Mouse (Mus musculus): ENCODE data around the gene A4galt. TPM values are rescaled to one million over a fixed set of nuclear protein-coding genes. Genes with fewer than 3 reads are reported as not detected.

Gene A4galt
- polyA plus RNA-seq, 1 experiment: not detected

DNA sequence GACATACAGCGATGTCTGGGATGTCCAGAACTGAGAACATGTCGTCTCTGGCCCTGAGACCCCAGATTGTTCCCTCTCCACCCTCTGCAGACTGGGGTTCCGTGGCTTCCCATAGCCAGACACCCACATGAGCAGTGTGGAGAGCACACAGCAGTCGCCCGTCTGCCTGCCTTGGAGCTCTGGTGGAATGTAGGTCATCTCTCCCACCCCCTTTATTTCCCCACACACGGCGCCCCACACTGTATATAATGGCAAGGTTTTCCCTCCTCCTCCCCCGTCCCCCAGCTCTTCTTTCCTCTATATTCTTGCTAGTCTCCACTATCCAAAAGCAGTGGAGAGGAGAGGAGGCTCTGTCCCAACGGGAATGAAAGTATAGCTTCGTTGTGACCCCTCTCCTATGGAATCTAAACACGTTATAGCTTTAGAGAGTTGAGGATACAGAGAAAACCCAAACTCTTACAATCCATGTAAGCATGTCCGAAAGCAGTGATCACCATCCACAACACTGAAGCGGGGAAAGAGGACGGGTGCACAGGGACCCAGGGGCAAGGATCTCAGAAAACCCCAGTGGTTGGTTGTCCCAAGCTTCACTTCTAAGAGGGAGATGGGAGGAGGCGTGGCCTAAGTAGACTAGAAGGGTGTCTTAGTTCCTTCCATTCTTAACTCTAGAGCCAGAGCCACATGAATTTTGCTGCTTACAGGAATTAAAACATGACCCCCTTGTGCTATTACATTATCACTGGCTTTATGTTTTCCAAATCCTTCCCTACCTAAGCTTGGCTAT, 13.9 kb downstream of the A4galt start:
- Histone ChIP-seq H3K36me3 (ENCODE audit: control insufficient read depth) (no peaks in the 10 kb centered on the region), H3K9me3 (ENCODE audit: control insufficient read depth, low read length) (no peaks in the 10 kb centered on the region), H3K4me1 (ENCODE audit: control insufficient read depth) (no peaks in the 10 kb centered on the region), H3K4me3 (replicated peaks) (no peak overlapping the region), H3K27me3 (ENCODE audit: control insufficient read depth) (no peaks in the 10 kb centered on the region)
- TF ChIP-seq TAL1 (IDR thresholded peaks at IDR 0.05; ENCODE audit: low read length) (no peak), GATA1 (IDR thresholded peaks at IDR 0.05; ENCODE audit: low read length) (no peak)

DNA sequence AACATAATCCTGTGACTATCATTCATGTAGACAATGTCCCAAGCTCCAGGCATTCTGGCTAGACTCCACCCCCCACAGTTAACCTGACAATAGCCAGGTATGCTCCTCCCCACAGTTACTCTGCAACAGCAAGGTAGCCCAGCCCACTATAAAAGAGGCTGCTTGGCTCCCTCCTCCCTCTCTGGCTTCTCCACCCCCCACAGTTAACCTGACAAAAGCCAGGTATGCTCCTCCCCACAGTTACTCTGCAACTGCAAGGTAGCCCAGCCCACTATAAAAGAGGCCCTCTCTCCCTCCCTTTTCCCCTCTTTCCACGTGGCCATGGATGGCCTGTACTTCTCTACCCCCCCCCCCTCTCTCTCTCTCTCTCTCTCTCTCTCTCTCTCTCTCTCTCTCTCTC, 14.8 kb downstream of the A4galt start:
- Histone ChIP-seq H3K36me3 (ENCODE audit: control insufficient read depth) (no peaks in the 10 kb centered on the region), H3K27me3 (ENCODE audit: control insufficient read depth) (no peaks in the 10 kb centered on the region), H3K4me1 (ENCODE audit: control insufficient read depth) (peaks cover 2% of the 10 kb centered on the region), H3K9me3 (ENCODE audit: control insufficient read depth, low read length) (no peaks in the 10 kb centered on the region), H3K4me3 (replicated peaks) (no peak overlapping the region)
- TF ChIP-seq GATA1 (IDR thresholded peaks at IDR 0.05; ENCODE audit: low read length) (no peak), TAL1 (IDR thresholded peaks at IDR 0.05; ENCODE audit: low read length) (no peak)

DNA sequence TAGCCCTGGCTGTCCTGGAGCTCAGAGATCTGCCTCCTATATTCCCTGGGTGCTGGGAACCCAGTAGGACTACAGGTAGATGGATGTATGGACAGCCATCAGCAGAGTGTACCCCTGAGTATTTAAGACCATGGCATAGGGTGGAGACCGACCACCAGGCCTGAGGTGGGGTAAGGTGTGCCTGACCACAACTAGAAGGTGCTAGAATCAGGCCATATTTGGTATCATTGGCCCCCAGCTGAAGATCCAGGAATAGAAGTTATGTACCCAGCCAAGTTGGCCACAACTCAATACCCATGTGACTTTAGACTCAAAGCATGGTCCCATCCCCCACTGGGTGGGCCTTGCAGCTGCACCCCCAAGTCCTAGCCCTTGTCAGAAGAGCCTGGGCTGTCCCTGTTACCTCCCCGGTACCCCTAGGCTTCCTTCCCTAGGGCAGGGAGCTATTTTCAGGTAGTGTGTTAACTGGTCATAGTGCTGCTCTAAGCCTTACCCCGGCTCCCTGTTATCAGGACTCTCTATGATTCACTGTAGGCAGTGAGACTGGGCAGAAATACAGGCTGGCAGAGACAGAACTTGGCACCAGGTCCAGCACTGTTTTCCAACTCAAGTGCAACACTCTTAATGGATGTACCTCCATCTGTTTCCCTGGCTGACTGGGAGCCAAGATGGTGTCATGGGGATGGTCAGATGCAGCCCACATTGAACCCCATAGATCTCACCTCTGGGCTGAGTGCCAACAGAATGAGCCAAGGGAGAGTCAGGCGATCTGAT, 18.2 kb downstream of the A4galt start:
- no peak overlapping the region for H3K4me3 ChIP-seq (replicated peaks)
- H3K36me3 ChIP-seq (ENCODE audit: control insufficient read depth): no peaks in the 10 kb centered on the region
- TF ChIP-seq TAL1 (IDR thresholded peaks at IDR 0.05; ENCODE audit: low read length) (no peak), GATA1 (IDR thresholded peaks at IDR 0.05; ENCODE audit: low read length) (no peak)
- H3K9me3 ChIP-seq (ENCODE audit: control insufficient read depth, low read length): no peaks in the 10 kb centered on the region
- H3K27me3 ChIP-seq (ENCODE audit: control insufficient read depth): no peaks in the 10 kb centered on the region
- H3K4me1 ChIP-seq (ENCODE audit: control insufficient read depth): peaks cover 5% of the 10 kb centered on the region

DNA sequence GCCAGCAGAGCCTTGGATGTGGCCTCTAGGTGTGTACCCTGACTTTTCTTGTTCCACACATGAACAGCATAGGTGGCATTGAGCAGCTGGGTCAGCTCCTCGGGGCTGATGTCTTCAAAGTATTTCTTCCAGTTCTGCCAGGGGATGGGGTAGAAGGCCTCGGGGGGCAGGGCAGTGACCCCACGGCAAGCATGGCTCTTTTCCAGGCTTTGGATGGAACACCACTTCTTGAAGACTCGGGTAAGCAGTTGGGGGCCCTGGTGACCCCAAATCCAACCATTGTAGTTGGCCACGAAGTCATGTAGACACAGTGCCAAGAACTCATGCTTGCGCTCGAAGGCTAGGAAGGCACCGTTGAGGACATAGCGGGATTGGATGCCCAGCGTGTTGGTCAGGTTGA, 24.0 kb downstream of the A4galt start:
- no peak for TF ChIP-seq TAL1 (IDR thresholded peaks at IDR 0.05; ENCODE audit: low read length)
- TF ChIP-seq GATA1 (IDR thresholded peaks at IDR 0.05; ENCODE audit: low read length): no peak
- Histone ChIP-seq H3K27me3 (ENCODE audit: control insufficient read depth) (no peaks in the 10 kb centered on the region), H3K4me1 (ENCODE audit: control insufficient read depth) (peaks cover 5% of the 10 kb centered on the region), H3K36me3 (ENCODE audit: control insufficient read depth) (no peaks in the 10 kb centered on the region), H3K4me3 (replicated peaks) (no peak overlapping the region), H3K9me3 (ENCODE audit: control insufficient read depth, low read length) (no peaks in the 10 kb centered on the region)

DNA sequence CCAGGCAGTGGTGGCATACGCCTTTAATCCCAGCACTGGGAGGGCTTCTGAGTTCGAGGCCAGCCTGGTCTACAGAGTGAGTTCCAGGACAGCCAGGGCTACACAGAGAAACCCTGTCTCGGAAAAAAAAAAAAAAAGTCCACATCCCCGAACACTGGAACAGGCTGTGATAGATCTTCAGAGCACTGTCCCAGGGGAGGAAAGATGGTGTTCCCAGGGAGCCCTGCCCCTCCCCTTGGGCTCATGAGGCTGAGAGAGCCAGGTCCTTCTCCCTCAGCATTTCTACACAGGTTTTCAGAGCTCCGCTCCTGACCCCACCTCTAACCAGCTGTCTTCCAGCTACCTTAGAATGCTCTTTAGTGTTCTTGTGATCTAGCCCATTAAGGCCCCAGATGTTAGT, 24.7 kb downstream of the A4galt start:
- Histone ChIP-seq H3K4me1 (ENCODE audit: control insufficient read depth) (peaks cover 3% of the 10 kb centered on the region), H3K4me3 (replicated peaks) (no peak overlapping the region), H3K27me3 (ENCODE audit: control insufficient read depth) (no peaks in the 10 kb centered on the region), H3K9me3 (ENCODE audit: control insufficient read depth, low read length) (no peaks in the 10 kb centered on the region), H3K36me3 (ENCODE audit: control insufficient read depth) (no peaks in the 10 kb centered on the region)
- no peak for TF ChIP-seq TAL1 (IDR thresholded peaks at IDR 0.05; ENCODE audit: low read length)
- TF ChIP-seq GATA1 (IDR thresholded peaks at IDR 0.05; ENCODE audit: low read length): no peak

DNA sequence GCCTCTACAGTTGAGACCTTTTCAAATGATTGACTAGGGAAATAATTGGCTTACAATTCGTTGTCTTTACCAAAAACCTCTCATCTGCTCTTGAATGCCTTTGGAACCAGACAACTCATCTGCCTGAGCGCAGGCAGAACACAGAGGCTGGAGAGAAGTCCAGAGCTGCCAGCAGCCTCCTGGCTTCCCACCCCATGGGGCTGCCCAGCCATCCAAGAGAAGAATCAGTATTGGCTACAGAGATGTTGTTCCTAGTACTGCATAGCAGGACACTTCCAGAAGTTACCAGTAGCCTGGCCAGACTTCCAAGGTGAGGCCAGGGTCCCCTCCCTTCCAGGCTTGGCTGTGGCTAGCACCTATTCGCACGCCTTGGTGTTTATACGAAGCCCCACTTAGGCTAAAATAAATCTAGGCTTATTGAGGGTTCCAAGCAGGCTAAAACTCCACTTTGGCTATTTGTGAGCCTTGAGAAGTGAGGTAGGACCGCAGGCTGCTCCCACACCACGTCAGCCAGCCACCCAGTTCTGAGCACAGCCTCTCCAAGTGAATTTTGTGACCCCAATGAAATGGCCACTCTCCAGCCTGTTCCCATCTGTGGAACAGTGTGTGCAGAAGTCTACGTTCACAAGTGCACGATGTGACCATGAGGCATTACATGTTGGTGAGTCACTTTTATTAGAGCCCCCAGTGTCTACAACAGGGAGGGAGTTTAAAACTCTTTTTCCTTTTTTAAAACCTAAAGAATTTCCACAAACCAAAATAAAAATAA, 25.3 kb downstream of the A4galt start:
- no peaks in the 10 kb centered on the region for H3K4me1 ChIP-seq (ENCODE audit: control insufficient read depth)
- H3K9me3 ChIP-seq (ENCODE audit: control insufficient read depth, low read length): no peaks in the 10 kb centered on the region
- no peaks in the 10 kb centered on the region for H3K27me3 ChIP-seq (ENCODE audit: control insufficient read depth)
- TF ChIP-seq TAL1 (IDR thresholded peaks at IDR 0.05; ENCODE audit: low read length) (no peak), GATA1 (IDR thresholded peaks at IDR 0.05; ENCODE audit: low read length) (no peak)
- H3K36me3 ChIP-seq (ENCODE audit: control insufficient read depth): no peaks in the 10 kb centered on the region
- H3K4me3 ChIP-seq (replicated peaks): no peak overlapping the region

DNA sequence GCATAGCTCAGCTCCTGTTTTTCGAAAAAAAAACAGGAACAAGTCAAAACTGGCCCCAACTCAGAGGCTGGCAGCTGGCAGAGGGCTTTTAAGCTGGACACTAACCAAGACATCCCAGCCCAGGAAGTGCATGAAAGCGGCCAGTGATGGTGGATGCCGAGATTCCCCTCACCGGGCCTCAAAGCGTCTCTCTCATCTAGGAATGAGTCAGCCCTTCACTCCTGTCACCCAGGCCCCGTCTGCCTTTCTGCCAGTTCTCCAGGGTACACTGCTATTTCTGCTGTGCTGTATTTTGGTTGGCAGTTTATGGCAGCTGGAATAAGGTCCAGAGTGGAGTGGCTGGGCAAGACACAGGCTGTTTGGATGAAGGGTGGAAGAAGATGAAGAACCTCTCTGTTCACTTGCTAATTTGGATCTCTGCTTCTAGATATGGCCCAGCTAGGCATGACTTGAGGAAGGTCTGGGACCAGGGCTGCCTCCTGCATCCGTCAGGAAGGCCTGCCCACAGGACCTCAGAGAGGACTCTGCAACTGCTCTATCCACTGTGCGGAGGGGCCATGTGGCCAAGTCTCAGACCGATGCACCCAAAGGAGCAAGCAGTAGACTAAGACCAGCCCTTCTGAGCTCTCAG, 27.3 kb downstream of the A4galt start:
- no peak for TF ChIP-seq TAL1 (IDR thresholded peaks at IDR 0.05; ENCODE audit: low read length)
- TF ChIP-seq GATA1 (IDR thresholded peaks at IDR 0.05; ENCODE audit: low read length): no peak
- no peaks in the 10 kb centered on the region for H3K36me3 ChIP-seq (ENCODE audit: control insufficient read depth)
- no peaks in the 10 kb centered on the region for H3K9me3 ChIP-seq (ENCODE audit: control insufficient read depth, low read length)
- no peak overlapping the region for H3K4me3 ChIP-seq (replicated peaks)
- H3K4me1 ChIP-seq (ENCODE audit: control insufficient read depth): no peaks in the 10 kb centered on the region
- H3K27me3 ChIP-seq (ENCODE audit: control insufficient read depth): no peaks in the 10 kb centered on the region

DNA sequence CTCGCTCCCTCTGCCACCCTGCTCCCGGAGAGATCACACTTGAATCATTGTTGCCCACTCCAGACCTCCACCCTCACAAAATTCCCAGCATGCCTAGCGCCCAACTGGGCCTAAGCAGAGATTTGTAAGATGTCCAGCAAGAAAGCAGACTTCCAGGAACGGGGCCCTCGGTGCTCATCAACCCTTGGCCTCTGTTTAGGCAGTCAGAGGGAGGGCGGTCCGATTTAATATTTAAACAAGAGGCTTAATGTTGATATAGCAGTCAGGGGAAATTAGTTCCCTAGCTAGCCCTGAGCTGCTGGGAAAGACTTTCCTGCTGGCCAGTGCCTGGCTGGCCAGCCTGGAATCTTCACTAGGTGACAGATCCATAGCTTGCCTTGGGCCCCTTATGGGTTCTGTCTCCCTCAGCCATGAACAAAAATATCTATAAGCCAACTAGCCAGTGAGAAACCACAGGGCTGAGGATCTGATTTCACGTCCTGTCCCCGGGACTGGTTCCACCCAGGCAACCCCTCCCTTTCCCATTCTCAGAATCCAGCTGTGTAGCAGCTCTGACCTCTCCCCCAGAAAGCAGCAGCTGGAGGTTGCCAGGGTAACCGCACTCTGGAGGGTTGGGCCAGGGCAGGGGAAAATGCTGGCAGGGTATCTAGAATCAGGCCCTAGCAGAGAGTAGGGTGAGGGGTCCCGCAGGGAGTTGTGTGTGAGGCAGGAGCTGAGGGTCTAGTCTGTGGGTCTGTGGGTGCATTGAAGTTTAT, 28.2 kb downstream of the A4galt start:
- Histone ChIP-seq H3K4me3 (replicated peaks) (no peak overlapping the region), H3K9me3 (ENCODE audit: control insufficient read depth, low read length) (no peaks in the 10 kb centered on the region), H3K36me3 (ENCODE audit: control insufficient read depth) (no peaks in the 10 kb centered on the region), H3K27me3 (ENCODE audit: control insufficient read depth) (no peaks in the 10 kb centered on the region), H3K4me1 (ENCODE audit: control insufficient read depth) (no peaks in the 10 kb centered on the region)
- no peak for TF ChIP-seq TAL1 (IDR thresholded peaks at IDR 0.05; ENCODE audit: low read length)
- TF ChIP-seq GATA1 (IDR thresholded peaks at IDR 0.05; ENCODE audit: low read length): no peak

Data from erythroblast, embryonic 14.5 days (primary cell).